In the genomic region with DNA sequence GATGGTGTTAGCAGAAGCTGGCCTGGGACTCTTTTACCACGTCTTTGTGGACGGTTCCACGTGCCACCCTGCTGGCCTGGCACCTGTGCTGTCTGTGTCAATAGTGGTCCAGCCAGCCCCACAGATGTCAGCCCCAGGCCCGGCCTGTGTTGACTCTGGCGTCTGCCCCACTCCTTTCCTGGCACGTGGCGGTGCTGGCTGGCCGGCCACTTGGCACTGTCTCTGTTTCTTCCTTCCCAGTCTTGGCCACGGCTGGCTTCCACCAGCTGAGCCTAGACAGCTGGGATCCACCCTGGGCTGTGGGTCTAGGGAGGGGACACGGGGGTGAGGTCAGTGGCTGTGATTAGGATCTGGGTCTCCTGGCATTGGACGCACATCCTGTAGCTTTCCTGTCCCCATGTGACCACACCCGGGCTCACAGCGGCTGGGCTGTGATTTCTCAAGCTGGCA, we compare ENCODE assay signal across 7 mouse cellular contexts. TPM values are rescaled to one million over a fixed set of nuclear protein-coding genes. Genes with fewer than 3 reads are reported as not detected.
A peak's percentile ranks its signal among the peaks of the same experiment; 100 is the strongest.
DNase-seq lines count a peak whose midpoint lies in the region; ATAC-seq and TF ChIP-seq lines count a peak whose summit lies in the region.

No protein-coding gene starts in this region.

- peaks cover 10% of the 10 kb centered on the region for H3K4me1 ChIP-seq in hindbrain, postnatal 0 days (ENCODE audit: insufficient read depth, low read length)
- H3K4me1 ChIP-seq in limb, embryonic 10.5 days, result peaks cover 99% of the 10 kb centered on the region
- H3K4me1 ChIP-seq in neural tube, embryonic 13.5 days (replicated peaks), result peaks cover 89% of the 10 kb centered on the region

- H3K4me3 ChIP-seq in hindbrain, postnatal 0 days (ENCODE audit: low read length), result no peak overlapping the region
- H3K4me3 ChIP-seq in limb, embryonic 10.5 days, result peak overlapping the region; percentile 14; the same call in 1 of the 2 replicates
- no peak overlapping the region for H3K4me3 ChIP-seq in neural tube, embryonic 13.5 days

- intact Hi-C loops in gastrocnemius, postnatal 14 days (cut with DNase I; ENCODE audit: low total_unique reads), result no loop called here

- no peaks in the 10 kb centered on the region for H3K9me3 ChIP-seq in hindbrain, postnatal 0 days (ENCODE audit: low read length)
- no peaks in the 10 kb centered on the region for H3K9me3 ChIP-seq in limb, embryonic 10.5 days (replicated peaks)
- H3K9me3 ChIP-seq in neural tube, embryonic 13.5 days, result no peaks in the 10 kb centered on the region

- peak; percentile 89 for ATAC-seq in hindbrain, postnatal 0 days
- ATAC-seq in neural tube, embryonic 13.5 days (ENCODE audit: low read depth), result 0 out of 2 replicates have a peak, but pooled peaks have one; percentile 15

- H3K27me3 ChIP-seq in hindbrain, postnatal 0 days (ENCODE audit: insufficient read depth, low read length), result no peaks in the 10 kb centered on the region
- no peaks in the 10 kb centered on the region for H3K27me3 ChIP-seq in limb, embryonic 10.5 days (ENCODE audit: low read depth, poor library complexity, severe bottlenecking)
- H3K27me3 ChIP-seq in neural tube, embryonic 13.5 days, result no peaks in the 10 kb centered on the region

- no peak overlapping the region for H3K9ac ChIP-seq in hindbrain, postnatal 0 days (replicated peaks; ENCODE audit: low read length)
- no peak overlapping the region; the same call in 1 of the 2 replicates for H3K9ac ChIP-seq in neural tube, embryonic 13.5 days

- 31% methylated on average over 13 of the region's 13 CpGs for WGBS in hindbrain, postnatal 0 days
- WGBS in limb, embryonic 10.5 days, result 82% methylated on average over 13 of the region's 13 CpGs
- 51% methylated on average over 13 of the region's 13 CpGs for WGBS in neural tube, embryonic 13.5 days

- peak overlapping the region; percentile 48 for H3K27ac ChIP-seq in hindbrain, postnatal 0 days
- peak overlapping the region; percentile 95 for H3K27ac ChIP-seq in limb, embryonic 10.5 days
- peak overlapping the region; percentile 80 for H3K27ac ChIP-seq in neural tube, embryonic 13.5 days (replicated peaks)

- H3K36me3 ChIP-seq in hindbrain, postnatal 0 days (ENCODE audit: insufficient read depth, low read length), result no peaks in the 10 kb centered on the region
- peaks cover 96% of the 10 kb centered on the region for H3K36me3 ChIP-seq in limb, embryonic 10.5 days
- H3K36me3 ChIP-seq in neural tube, embryonic 13.5 days, result peaks cover 47% of the 10 kb centered on the region

- no peak overlapping the region for H3K4me2 ChIP-seq in hindbrain, postnatal 0 days (ENCODE audit: low read depth, low read length)
- no peak overlapping the region for H3K4me2 ChIP-seq in neural tube, embryonic 13.5 days

- DNase-seq in MN1 (ENCODE audit: low spot score), result peak; percentile 97
- peak; percentile 75 to 84 for DNase-seq in adrenal gland, postnatal 36 days
- DNase-seq in gastrocnemius, postnatal 14 days, result peak; percentile 92
- DNase-seq in hindbrain, postnatal 0 days (ENCODE audit: low spot score), result peak; percentile 87
- DNase-seq in limb, embryonic 10.5 days (ENCODE audit: low spot score), result no peak
- no peak for DNase-seq in spleen, postnatal 4 days (ENCODE audit: low spot score in 2 of 2)

- no peak for TF ChIP-seq CTCF in hindbrain, postnatal 0 days (IDR thresholded peaks at IDR 0.05; ENCODE audit: low read depth)

RNA-seq across cellular contexts. Expression of a gene that starts 7.5 kb away (rescaled TPM):
- total RNA-seq in adrenal gland, postnatal 36 days (2021), result 1 to 10 TPM; 3.0 to 4.1 TPM
- total RNA-seq in gastrocnemius, postnatal 14 days (2021), result 1 to 10 TPM; 2.4 to 2.7 TPM
- 9.7 and 10.1 TPM in 2 replicates for total RNA-seq in hindbrain, postnatal 0 days (2014; rRNA removed)
- 2.5 and 2.6 TPM in 2 replicates for polyA plus RNA-seq in hindbrain, postnatal 0 days (2015; fragmentation: Nextera tagmentation; extraction: Ambion mirVana)
- polyA plus RNA-seq in limb, embryonic 10.5 days (2016; fragmentation: Nextera tagmentation; extraction: Ambion mirVana), result 18.2 and 29.4 TPM in 2 replicates
- polyA plus RNA-seq in neural tube, embryonic 13.5 days (2015; fragmentation: Nextera tagmentation; extraction: Ambion mirVana), result 3.4 and 5.4 TPM in 2 replicates

RNA-seq across cellular contexts. Expression of a gene that starts 13.3 kb away (rescaled TPM):
- 100 to 1,000 TPM; 104 to 118 TPM for total RNA-seq in adrenal gland, postnatal 36 days (2021)
- total RNA-seq in gastrocnemius, postnatal 14 days (2021), result 100 to 1,000 TPM in 1 of 2 experiments, 10 to 100 TPM in 1; 98.8 to 106 TPM
- 111 and 133 TPM in 2 replicates for total RNA-seq in hindbrain, postnatal 0 days (2014; rRNA removed)
- 252 and 267 TPM in 2 replicates for polyA plus RNA-seq in hindbrain, postnatal 0 days (2015; fragmentation: Nextera tagmentation; extraction: Ambion mirVana)
- polyA plus RNA-seq in limb, embryonic 10.5 days (2016; fragmentation: Nextera tagmentation; extraction: Ambion mirVana), result 116 and 143 TPM in 2 replicates
- 237 and 249 TPM in 2 replicates for polyA plus RNA-seq in neural tube, embryonic 13.5 days (2015; fragmentation: Nextera tagmentation; extraction: Ambion mirVana)

RNA-seq across cellular contexts. Expression of a gene that starts 17.5 kb away (rescaled TPM):
- 1 to 10 TPM; 1.2 to 1.3 TPM for total RNA-seq in adrenal gland, postnatal 36 days (2021)
- under 1 TPM; 0.27 to 0.44 TPM for total RNA-seq in gastrocnemius, postnatal 14 days (2021)
- 7.7 and 9.4 TPM in 2 replicates for total RNA-seq in hindbrain, postnatal 0 days (2014; rRNA removed)
- polyA plus RNA-seq in hindbrain, postnatal 0 days (2015; fragmentation: Nextera tagmentation; extraction: Ambion mirVana), result 3.4 and 3.9 TPM in 2 replicates
- polyA plus RNA-seq in limb, embryonic 10.5 days (2016; fragmentation: Nextera tagmentation; extraction: Ambion mirVana), result 0.31 and 0.49 TPM in 2 replicates
- polyA plus RNA-seq in neural tube, embryonic 13.5 days (2015; fragmentation: Nextera tagmentation; extraction: Ambion mirVana), result 2.1 and 2.4 TPM in 2 replicates

RNA-seq across cellular contexts. Expression of a gene that starts 23.6 kb away (rescaled TPM):
- not detected for total RNA-seq in adrenal gland, postnatal 36 days (2021)
- total RNA-seq in gastrocnemius, postnatal 14 days (2021), result not detected
- total RNA-seq in hindbrain, postnatal 0 days (2014; rRNA removed), result not detected in 2 replicates
- 4.9 and 17.2 TPM in 2 replicates for polyA plus RNA-seq in hindbrain, postnatal 0 days (2015; fragmentation: Nextera tagmentation; extraction: Ambion mirVana)
- not detected in 2 replicates for polyA plus RNA-seq in limb, embryonic 10.5 days (2016; fragmentation: Nextera tagmentation; extraction: Ambion mirVana)
- 40.5 and 48.8 TPM in 2 replicates for polyA plus RNA-seq in neural tube, embryonic 13.5 days (2015; fragmentation: Nextera tagmentation; extraction: Ambion mirVana)

RNA-seq across cellular contexts. Expression of a gene that starts 25.6 kb away (rescaled TPM):
- 10 to 100 TPM; 39.7 to 50.6 TPM for total RNA-seq in adrenal gland, postnatal 36 days (2021)
- 10 to 100 TPM; 37.7 to 38.1 TPM for total RNA-seq in gastrocnemius, postnatal 14 days (2021)
- 71.4 and 82.2 TPM in 2 replicates for total RNA-seq in hindbrain, postnatal 0 days (2014; rRNA removed)
- 43.2 and 48.4 TPM in 2 replicates for polyA plus RNA-seq in hindbrain, postnatal 0 days (2015; fragmentation: Nextera tagmentation; extraction: Ambion mirVana)
- polyA plus RNA-seq in limb, embryonic 10.5 days (2016; fragmentation: Nextera tagmentation; extraction: Ambion mirVana), result 63.6 and 67.1 TPM in 2 replicates
- polyA plus RNA-seq in neural tube, embryonic 13.5 days (2015; fragmentation: Nextera tagmentation; extraction: Ambion mirVana), result 47.4 and 49.0 TPM in 2 replicates

Comparison
In these comparisons a context has a peak if more than half of its experiments do, and no peak if none do; other contexts are left out.
1. DNase-seq: peak in MN1 (single experiment), adrenal gland, postnatal 36 days (2 of 2), gastrocnemius, postnatal 14 days (single experiment) and hindbrain, postnatal 0 days (single experiment); none in limb, embryonic 10.5 days (single experiment) and spleen, postnatal 4 days (0 of 2).
2. Peak in every context shown above with its lines, with median percentiles within 50 percentile points of each other: H3K27ac ChIP-seq.